Mouse (Mus musculus) lung, postnatal 0 days (tissue): ENCODE measurements at regions not wholly inside any gene's neighbourhood (a gene's known extent, or its start where the extent isn't known, plus 50 kb on each side); places are given as distances from the start of the nearest gene placed in this dataset.

Experiments
- CTCF ChIP-seq: IDR thresholded peaks from 2 replicates; pipeline ENCODE4 v1.5.1; 2016; ENCODE audit warnings: antibody characterized with exemption, mild to moderate bottlenecking
- EP300 ChIP-seq: IDR thresholded peaks from 2 replicates; pipeline ENCODE4 v1.6.1; 2016; ENCODE audit warnings: antibody characterized with exemption, mild to moderate bottlenecking, control low read depth

DNA sequence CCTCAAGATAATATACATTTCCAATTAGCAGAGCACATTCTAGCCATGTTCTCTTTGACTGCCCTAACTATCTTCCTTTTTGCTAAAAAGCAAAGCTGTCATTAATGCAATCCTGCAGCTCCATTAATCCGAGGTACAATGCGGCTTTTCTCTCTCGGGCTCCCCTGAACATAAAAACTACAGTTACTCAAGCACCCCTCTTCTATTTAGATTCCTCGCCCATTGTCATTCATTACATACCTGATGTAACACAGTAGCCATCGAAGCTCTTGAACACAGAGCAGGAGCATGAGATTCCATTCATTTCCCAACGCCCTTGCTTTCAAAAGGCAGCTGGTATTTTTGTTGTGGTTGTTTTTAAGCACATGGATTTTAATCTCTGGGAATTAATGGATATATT lies 387.2 kb downstream of the Sorl1 start:
- TF ChIP-seq CTCF (no peak), EP300 (no peak)
